Mouse (Mus musculus) CD8-positive naive resting alpha-beta T cell, adult 57 days (primary cell): Measurements from ENCODE around the gene Gm20838. TPM values are rescaled to one million over a fixed set of nuclear protein-coding genes. Genes with fewer than 3 reads are reported as not detected.

Experiments used
- total RNA-seq: library from RNA; stranded (reverse); gene quantifications from one replicate; pipeline ENCODE4 v1.2.4, GENCODE M21; 2023

Gene Gm20838
- total RNA-seq, result not detected

GRCm38 (mm10) chrY:33543064-33543463, at the start of gene Gm20838:
Gene Gm20838, minus strand, starts transcription at chrY:33543164.

